Mouse (Mus musculus): ENCODE results near the gene Ercc4.

Ercc4 gene

DNA sequence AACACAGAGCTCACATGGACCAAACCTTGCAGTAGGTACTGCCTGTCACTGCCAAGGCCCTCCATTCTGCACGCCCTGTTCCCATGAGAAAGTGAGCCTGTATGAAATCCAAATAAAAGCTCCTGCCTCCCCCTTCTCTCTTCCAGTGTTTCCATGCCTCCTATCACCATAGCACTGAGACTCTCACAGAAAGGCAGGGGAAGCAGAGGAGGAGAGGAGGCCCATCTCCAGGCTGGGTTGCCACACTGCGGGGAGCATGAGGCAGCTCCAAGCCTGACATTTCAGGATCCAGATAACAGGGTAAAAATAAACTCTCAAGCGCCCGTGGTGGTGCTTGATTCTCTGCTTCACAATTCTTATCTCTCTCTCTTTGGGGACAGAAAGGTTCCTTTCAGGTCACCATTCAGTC, 84.2 kb downstream of the Ercc4 start:
- intact Hi-C loops (cut with DNase I) = no loop called here

DNA sequence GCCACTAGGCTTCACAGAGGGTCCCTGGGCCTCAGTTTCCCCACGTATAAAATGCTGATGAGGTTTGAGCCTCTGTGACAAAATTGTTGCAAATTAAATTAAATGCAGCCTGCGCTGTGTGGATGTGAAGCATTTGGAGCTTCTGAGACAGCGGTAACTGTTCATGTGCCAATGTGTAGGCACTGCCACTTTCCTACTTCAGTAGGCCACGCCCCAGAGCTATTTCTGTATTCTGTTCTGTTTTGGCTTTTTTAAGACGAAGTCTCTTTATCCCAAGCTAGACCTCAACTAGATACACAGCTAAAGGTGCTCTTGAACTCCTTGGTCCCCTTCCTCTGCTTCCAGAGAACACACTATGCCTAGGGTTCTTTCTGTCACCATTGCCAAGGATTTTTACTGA, 85.4 kb downstream of the Ercc4 start:
- intact Hi-C loops (cut with DNase I) = no loop called here

GRCm38 (mm10) chr16:13196626-13197025, 87.1 kb downstream of the Ercc4 start:
- intact Hi-C loops (cut with DNase I) = no loop called here

GRCm38 (mm10) chr16:13197293-13197692, 87.8 kb downstream of the Ercc4 start:
- intact Hi-C loops (cut with DNase I) = no loop called here

GRCm38 (mm10) chr16:13199204-13199603, 89.7 kb downstream of the Ercc4 start:
- intact Hi-C loops (cut with DNase I) = no loop called here

Measured in adrenal gland (tissue).